Mouse (Mus musculus) kidney, postnatal 0 days (tissue): Measurements from ENCODE around the gene Klhl29. TPM values are rescaled to one million over a fixed set of nuclear protein-coding genes. Genes with fewer than 3 reads are reported as not detected.

Source experiments
- ATAC-seq: fragments of 200-750 bp; cut with Nextera tagmentation; replicated peaks from 2 replicates; pipeline ENCODE4 v1.8.0; 2017; ENCODE audit warnings: low read depth, moderate number of reproducible peaks, moderate TSS enrichment, moderate library complexity; ENCODE audit not compliant: low FRiP score
- DNase-seq: peaks from one replicate; pipeline ENCODE4 v3.0.0-alpha.2; 2016; ENCODE audit warnings: low spot score
- H3K27ac ChIP-seq: fragments of 300-500 bp; sonication (generic); 2 replicates; pipeline ENCODE4 v1.5.1; 2014; ENCODE audit warnings: mild to moderate bottlenecking
- H3K27me3 ChIP-seq: fragments of 300-500 bp; sonication (generic); 2 replicates; pipeline ENCODE4 v1.6.1; 2014; ENCODE audit warnings: low read length, mixed read lengths; ENCODE audit not compliant: insufficient read depth
- H3K36me3 ChIP-seq: fragments of 300-500 bp; sonication (generic); 2 replicates; pipeline ENCODE4 v1.6.1; 2014; ENCODE audit warnings: low read length, mixed read lengths; ENCODE audit not compliant: insufficient read depth
- H3K4me1 ChIP-seq: fragments of 300-500 bp; sonication (generic); replicated peaks from 2 replicates; pipeline ENCODE4 v1.6.1; 2014; ENCODE audit warnings: antibody characterized with exemption, low read length, mixed read lengths; ENCODE audit not compliant: insufficient read depth
- H3K4me2 ChIP-seq: fragments of 300-500 bp; sonication (generic); 2 replicates; pipeline ENCODE4 v1.6.1; 2014; ENCODE audit warnings: mild to moderate bottlenecking, low read length, moderate library complexity, mixed read lengths
- H3K4me3 ChIP-seq: fragments of 300-500 bp; sonication (generic); replicated peaks from 2 replicates; pipeline ENCODE4 v1.5.1; 2014; ENCODE audit warnings: low read depth, low read length
- H3K9ac ChIP-seq: fragments of 300-500 bp; sonication (generic); 2 replicates; pipeline ENCODE4 v1.6.1; 2014; ENCODE audit warnings: low read depth, low read length
- H3K9me3 ChIP-seq: fragments of 300-500 bp; sonication (generic); replicated peaks from 2 replicates; pipeline ENCODE4 v1.6.1; 2016; ENCODE audit warnings: low read length, inconsistent platforms, mixed read lengths
- CTCF ChIP-seq: IDR thresholded peaks from 2 replicates; pipeline ENCODE4 v1.5.1; 2016; ENCODE audit warnings: antibody characterized with exemption, low read depth, mild to moderate bottlenecking, moderate library complexity
- WGBS: fragments of 180-500 bp; shearing (Covaris S2); extraction: QIAGEN DNeasy Blood & Tissue Kit; methylation state at CpG from one replicate; pipeline ENCODE4 v1.1.7; 2014; 5-methylcytosine and 5-hydroxymethylcytosine counted together
- polyA plus RNA-seq: library from polyadenylated mRNA; unstranded; fragments of >200 nt; fragmentation: Nextera tagmentation; extraction: Ambion mirVana; gene quantifications from 2 replicates; pipeline ENCODE4 v1.2.1, GENCODE M21; 2015

The Klhl29 gene
- polyA plus RNA-seq, 1 experiment from 2014 or later, result 0.30 TPM

DNA sequence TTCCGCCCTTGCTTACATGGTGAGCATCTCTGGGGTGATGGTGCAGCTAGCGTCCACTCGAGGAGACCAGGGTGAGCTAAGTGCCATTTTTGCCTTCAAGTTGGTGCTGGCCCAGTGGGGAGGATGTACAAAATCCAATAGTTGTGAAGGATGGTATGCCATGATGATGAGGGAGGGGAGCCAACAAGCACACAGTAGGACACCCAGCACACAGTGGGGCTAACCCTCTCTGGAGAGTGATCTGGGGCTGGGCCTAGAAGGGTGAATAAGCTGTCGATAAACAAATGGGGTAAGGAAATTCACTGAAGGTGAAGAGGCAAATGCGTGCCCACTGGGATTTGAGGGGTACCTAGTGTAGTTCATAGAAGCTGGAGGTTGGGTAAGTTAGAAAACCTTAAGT, 290.8 kb downstream of the Klhl29 start:
- WGBS, result 97% methylated on average over 5 of the region's 5 CpGs
- no peaks in the 10 kb centered on the region for H3K36me3 ChIP-seq
- no peak overlapping the region for H3K4me3 ChIP-seq
- no peak for TF ChIP-seq CTCF
- no peaks in the 10 kb centered on the region for H3K9me3 ChIP-seq
- no peak overlapping the region for H3K9ac ChIP-seq
- H3K27ac ChIP-seq, result no peak overlapping the region
- no peak overlapping the region for H3K4me2 ChIP-seq
- DNase-seq, result no peak
- 0 out of 2 replicates have a peak, but pooled peaks cover 5% of the 10 kb centered on the region for H3K4me1 ChIP-seq
- ATAC-seq, result no peak
- H3K27me3 ChIP-seq, result no peaks in the 10 kb centered on the region

DNA sequence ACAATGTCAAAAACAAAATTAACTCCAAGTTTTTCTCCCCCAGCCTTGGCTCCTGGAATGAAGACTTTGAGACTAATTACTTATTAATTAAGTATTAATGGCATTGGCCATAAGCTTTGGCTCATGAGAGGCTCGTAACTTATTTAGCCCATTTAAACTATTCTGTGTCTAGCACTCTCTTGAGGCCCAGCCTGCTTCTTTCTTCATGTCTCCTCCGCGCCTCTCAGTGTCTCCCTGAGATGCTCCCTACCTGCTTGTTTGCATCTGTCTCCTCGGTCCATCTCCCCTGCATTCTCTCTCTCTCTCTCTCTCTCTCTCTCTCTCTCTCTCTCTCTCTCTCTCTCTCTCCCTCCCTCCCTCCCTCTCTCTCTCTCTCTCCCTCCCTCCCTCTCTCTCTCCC, 294.0 kb downstream of the Klhl29 start:
- no peak overlapping the region for H3K4me2 ChIP-seq
- H3K4me1 ChIP-seq, result no peaks in the 10 kb centered on the region
- no peak for TF ChIP-seq CTCF
- DNase-seq, result no peak
- H3K36me3 ChIP-seq, result no peaks in the 10 kb centered on the region
- no peaks in the 10 kb centered on the region for H3K27me3 ChIP-seq
- no peak for ATAC-seq
- no peak overlapping the region for H3K9ac ChIP-seq
- no peaks in the 10 kb centered on the region for H3K9me3 ChIP-seq
- no peak overlapping the region for H3K4me3 ChIP-seq
- WGBS, result 95% methylated on average over 4 of the region's 4 CpGs
- H3K27ac ChIP-seq, result no peak overlapping the region

DNA sequence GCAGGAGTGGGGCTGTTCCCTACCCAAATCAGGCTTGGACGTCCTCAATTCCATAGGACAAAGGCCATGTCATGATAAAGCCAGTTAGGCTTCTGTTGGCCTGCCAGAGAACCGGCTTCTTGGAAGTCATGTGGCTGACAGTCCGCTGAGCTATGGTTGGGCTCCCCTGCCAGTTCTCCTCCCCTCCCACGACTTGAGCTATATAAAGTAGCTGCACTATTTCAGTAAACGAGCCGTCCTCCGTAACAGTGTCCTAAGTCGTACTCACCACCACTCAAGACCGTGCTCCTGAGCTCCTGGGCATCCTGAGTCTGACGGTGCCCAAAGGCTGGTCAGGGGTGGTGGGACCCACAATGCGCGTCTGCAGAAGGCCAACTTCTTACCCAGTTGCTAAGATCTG, 302.3 kb downstream of the Klhl29 start:
- no peaks in the 10 kb centered on the region for H3K4me1 ChIP-seq
- H3K36me3 ChIP-seq, result no peaks in the 10 kb centered on the region
- H3K4me2 ChIP-seq, result no peak overlapping the region
- H3K9ac ChIP-seq, result no peak overlapping the region
- TF ChIP-seq CTCF, result no peak
- no peaks in the 10 kb centered on the region for H3K9me3 ChIP-seq
- WGBS, result 60% methylated on average over 12 of the region's 12 CpGs
- no peak for ATAC-seq
- H3K27ac ChIP-seq, result no peak overlapping the region
- H3K4me3 ChIP-seq, result no peak overlapping the region
- peak; percentile 9 for DNase-seq
- no peaks in the 10 kb centered on the region for H3K27me3 ChIP-seq

DNA sequence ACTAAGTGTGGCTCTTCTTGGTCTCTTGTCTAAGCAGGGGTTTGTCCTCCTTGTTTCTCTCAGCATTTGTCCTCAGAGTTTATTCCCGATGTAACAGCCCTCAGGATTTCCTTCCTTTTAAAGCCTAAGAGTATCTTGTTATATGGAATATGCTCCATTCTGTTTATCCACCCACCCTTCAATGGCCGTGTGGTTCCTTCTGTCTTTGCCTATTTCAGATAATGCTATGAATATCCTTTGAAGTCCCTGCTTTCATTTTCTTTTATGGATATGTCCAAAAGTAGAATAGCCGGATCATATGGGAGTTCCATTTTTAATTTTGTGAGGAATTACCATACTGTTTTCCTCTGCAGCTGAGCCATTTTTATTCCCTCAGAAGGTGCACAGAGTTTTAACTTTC, 305.4 kb downstream of the Klhl29 start:
- Histone ChIP-seq H3K4me3 (no peak overlapping the region), H3K27ac (no peak overlapping the region), H3K36me3 (no peaks in the 10 kb centered on the region), H3K9me3 (no peaks in the 10 kb centered on the region), H3K9ac (no peak overlapping the region), H3K4me1 (no peaks in the 10 kb centered on the region), H3K27me3 (no peaks in the 10 kb centered on the region), H3K4me2 (no peak overlapping the region)
- no peak for DNase-seq
- whole genome bisulfite sequencing, result 75% methylated on average over 3 of the region's 3 CpGs
- ATAC-seq, result no peak
- no peak for TF ChIP-seq CTCF

DNA sequence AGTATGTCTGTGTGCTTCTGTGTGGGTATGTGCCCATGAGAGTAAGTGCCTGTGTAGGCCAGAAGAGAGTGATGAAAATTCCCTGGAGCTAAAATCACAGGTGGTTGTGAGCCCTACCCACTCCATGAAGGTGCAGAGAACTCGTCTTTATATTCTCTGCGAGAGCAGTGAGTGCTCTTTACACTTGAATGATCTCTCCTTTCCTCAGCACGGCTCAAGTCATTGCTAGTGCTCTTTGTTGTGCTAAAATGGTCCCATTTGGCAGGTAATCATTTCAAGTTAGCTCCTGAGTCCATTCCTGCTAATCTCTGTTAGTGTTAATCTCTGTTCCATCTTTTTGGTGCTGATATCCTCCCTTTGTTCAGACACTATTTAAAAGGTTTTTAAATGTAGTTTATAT, 307.9 kb downstream of the Klhl29 start:
- H3K4me2 ChIP-seq, result no peak overlapping the region
- TF ChIP-seq CTCF, result no peak
- H3K4me3 ChIP-seq, result no peak overlapping the region
- H3K9me3 ChIP-seq, result no peaks in the 10 kb centered on the region
- no peak overlapping the region for H3K27ac ChIP-seq
- no peaks in the 10 kb centered on the region for H3K4me1 ChIP-seq
- ATAC-seq (no peak), DNase-seq (no peak)
- no peaks in the 10 kb centered on the region for H3K27me3 ChIP-seq
- no peaks in the 10 kb centered on the region for H3K36me3 ChIP-seq
- WGBS, result 28% methylated on average over 3 of the region's 3 CpGs
- H3K9ac ChIP-seq, result no peak overlapping the region

DNA sequence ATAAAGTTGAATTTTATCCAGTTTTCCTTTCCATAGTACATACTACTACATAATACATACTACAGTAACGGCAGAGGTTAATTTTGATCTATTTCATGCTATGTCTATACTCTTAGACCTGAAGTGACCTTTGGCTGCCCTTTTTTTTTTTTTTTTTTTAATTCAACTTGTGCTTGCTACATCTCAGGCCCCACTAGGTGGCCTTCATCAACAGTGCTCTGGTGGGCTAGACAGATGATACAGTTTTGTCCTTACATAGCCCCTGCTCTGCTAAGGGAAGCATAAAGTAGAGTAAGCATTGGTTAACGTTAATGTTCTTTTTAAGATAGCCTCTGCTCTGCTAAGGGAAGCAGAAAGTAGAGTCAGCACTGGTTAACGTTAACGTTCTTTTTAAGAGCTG, 327.4 kb downstream of the Klhl29 start:
- H3K27ac ChIP-seq, result no peak overlapping the region
- H3K4me3 ChIP-seq, result no peak overlapping the region
- no peaks in the 10 kb centered on the region for H3K4me1 ChIP-seq
- no peak for DNase-seq
- no peak overlapping the region for H3K4me2 ChIP-seq
- no peak for ATAC-seq
- WGBS, result 95% methylated on average over 4 of the region's 4 CpGs
- no peak overlapping the region for H3K9ac ChIP-seq
- H3K27me3 ChIP-seq, result no peaks in the 10 kb centered on the region
- peaks cover 12% of the 10 kb centered on the region for H3K36me3 ChIP-seq
- no peaks in the 10 kb centered on the region; the same call in 1 of the 2 replicates for H3K9me3 ChIP-seq
- no peak for TF ChIP-seq CTCF

DNA sequence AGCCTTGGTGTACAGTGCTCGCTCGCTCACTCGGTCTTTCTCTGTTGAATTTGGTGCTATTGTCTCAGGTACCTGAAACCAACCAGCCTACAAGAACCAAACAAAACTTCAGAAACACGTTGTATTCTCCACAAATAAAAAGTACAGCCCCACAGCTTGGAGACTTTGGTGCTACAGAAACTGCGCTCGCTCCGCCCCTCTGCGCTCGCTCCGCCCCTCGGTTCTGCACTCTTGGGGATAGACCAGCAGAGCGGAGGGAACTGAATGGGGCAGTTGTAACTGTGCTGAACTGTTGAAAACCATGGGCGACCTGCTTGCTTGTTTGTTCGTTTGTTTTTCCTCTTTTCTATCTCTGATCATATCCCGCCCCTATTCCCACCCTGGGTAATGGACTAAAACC, 331.3 kb downstream of the Klhl29 start:
- H3K4me1 ChIP-seq, result no peaks in the 10 kb centered on the region
- no peak overlapping the region for H3K9ac ChIP-seq
- ATAC-seq (no peak), DNase-seq (no peak)
- no peak overlapping the region for H3K4me3 ChIP-seq
- no peak overlapping the region for H3K4me2 ChIP-seq
- 92% methylated on average over 15 of the region's 15 CpGs for WGBS
- H3K9me3 ChIP-seq, result no peaks in the 10 kb centered on the region
- no peak overlapping the region for H3K27ac ChIP-seq
- TF ChIP-seq CTCF, result no peak
- H3K27me3 ChIP-seq, result no peaks in the 10 kb centered on the region
- peaks cover 12% of the 10 kb centered on the region for H3K36me3 ChIP-seq
